Mouse (Mus musculus): ENCODE data around the gene Flrt2. TPM values are rescaled to one million over a fixed set of nuclear protein-coding genes. Genes with fewer than 3 reads are reported as not detected.

The Flrt2 gene
- polyA plus RNA-seq, 1 experiment from 2014 or later: 8.5 TPM

- Histone ChIP-seq H3K9ac (ENCODE audit: low read depth, low read length) (no peak overlapping the region), H3K27ac (ENCODE audit: low read length) (no peak overlapping the region), H3K9me3 (ENCODE audit: control insufficient read depth, low read length) (no peaks in the 10 kb centered on the region), H3K4me2 (ENCODE audit: low read depth, low read length) (no peak overlapping the region), H3K36me3 (ENCODE audit: control insufficient read depth, insufficient read depth, low read length) (no peaks in the 10 kb centered on the region), H3K27me3 (replicated peaks; ENCODE audit: control insufficient read depth, insufficient read depth, low read length) (no peaks in the 10 kb centered on the region), H3K4me3 (ENCODE audit: low read length) (no peak overlapping the region), H3K4me1 (ENCODE audit: control insufficient read depth, insufficient read depth, low read length) (no peaks in the 10 kb centered on the region)
- ATAC-seq: no peak
- 94% methylated on average over 2 of the region's 2 CpGs for WGBS
These were observed 56.7 kb downstream of the Flrt2 start for GRCm38 (mm10) chr12:95748760-95749159.

GRCm38 (mm10) chr12:95749248-95749647 is 57.2 kb downstream of the Flrt2 start:
- no peak overlapping the region for H3K4me2 ChIP-seq (ENCODE audit: low read depth, low read length)
- no peaks in the 10 kb centered on the region for H3K27me3 ChIP-seq (replicated peaks; ENCODE audit: control insufficient read depth, insufficient read depth, low read length)
- 88% methylated on average over 2 of the region's 2 CpGs for WGBS
- ATAC-seq: no peak
- no peaks in the 10 kb centered on the region for H3K36me3 ChIP-seq (ENCODE audit: control insufficient read depth, insufficient read depth, low read length)
- no peaks in the 10 kb centered on the region for H3K4me1 ChIP-seq (ENCODE audit: control insufficient read depth, insufficient read depth, low read length)
- no peak overlapping the region for H3K9ac ChIP-seq (ENCODE audit: low read depth, low read length)
- H3K9me3 ChIP-seq (ENCODE audit: control insufficient read depth, low read length): no peaks in the 10 kb centered on the region
- H3K4me3 ChIP-seq (ENCODE audit: low read length): no peak overlapping the region
- H3K27ac ChIP-seq (ENCODE audit: low read length): no peak overlapping the region

- H3K4me1 ChIP-seq (ENCODE audit: control insufficient read depth, insufficient read depth, low read length): no peaks in the 10 kb centered on the region
- no peak for ATAC-seq
- H3K4me3 ChIP-seq (ENCODE audit: low read length): no peak overlapping the region
- 71% methylated on average over 5 of the region's 5 CpGs for WGBS
- H3K9me3 ChIP-seq (ENCODE audit: control insufficient read depth, low read length): no peaks in the 10 kb centered on the region
- no peak overlapping the region for H3K27ac ChIP-seq (ENCODE audit: low read length)
- no peaks in the 10 kb centered on the region for H3K36me3 ChIP-seq (ENCODE audit: control insufficient read depth, insufficient read depth, low read length)
- no peak overlapping the region for H3K4me2 ChIP-seq (ENCODE audit: low read depth, low read length)
- no peaks in the 10 kb centered on the region for H3K27me3 ChIP-seq (replicated peaks; ENCODE audit: control insufficient read depth, insufficient read depth, low read length)
- H3K9ac ChIP-seq (ENCODE audit: low read depth, low read length): no peak overlapping the region
These were observed 67.3 kb downstream of the Flrt2 start for GRCm38 (mm10) chr12:95759212-95759746.

- ATAC-seq: no peak
- Histone ChIP-seq H3K27me3 (replicated peaks; ENCODE audit: control insufficient read depth, insufficient read depth, low read length) (no peaks in the 10 kb centered on the region), H3K4me3 (ENCODE audit: low read length) (no peak overlapping the region), H3K9ac (ENCODE audit: low read depth, low read length) (no peak overlapping the region), H3K4me2 (ENCODE audit: low read depth, low read length) (no peak overlapping the region), H3K4me1 (ENCODE audit: control insufficient read depth, insufficient read depth, low read length) (no peaks in the 10 kb centered on the region), H3K27ac (ENCODE audit: low read length) (no peak overlapping the region), H3K36me3 (ENCODE audit: control insufficient read depth, insufficient read depth, low read length) (no peaks in the 10 kb centered on the region), H3K9me3 (ENCODE audit: control insufficient read depth, low read length) (no peaks in the 10 kb centered on the region)
- 83% methylated on average over 4 of the region's 4 CpGs for WGBS
These were observed 73.2 kb downstream of the Flrt2 start for GRCm38 (mm10) chr12:95765255-95765654.

- Histone ChIP-seq H3K27ac (ENCODE audit: low read length) (no peak overlapping the region), H3K4me2 (ENCODE audit: low read depth, low read length) (no peak overlapping the region), H3K36me3 (ENCODE audit: control insufficient read depth, insufficient read depth, low read length) (no peaks in the 10 kb centered on the region), H3K4me1 (ENCODE audit: control insufficient read depth, insufficient read depth, low read length) (no peaks in the 10 kb centered on the region), H3K27me3 (replicated peaks; ENCODE audit: control insufficient read depth, insufficient read depth, low read length) (no peaks in the 10 kb centered on the region), H3K4me3 (ENCODE audit: low read length) (no peak overlapping the region), H3K9ac (ENCODE audit: low read depth, low read length) (no peak overlapping the region), H3K9me3 (ENCODE audit: control insufficient read depth, low read length) (no peaks in the 10 kb centered on the region)
- WGBS: 86% methylated on average over 2 of the region's 2 CpGs
- no peak for ATAC-seq
These were observed 77.0 kb downstream of the Flrt2 start for GRCm38 (mm10) chr12:95769041-95769440.

GRCm38 (mm10) chr12:95770251-95770650 is 78.2 kb downstream of the Flrt2 start:
- Histone ChIP-seq H3K27me3 (replicated peaks; ENCODE audit: control insufficient read depth, insufficient read depth, low read length) (no peaks in the 10 kb centered on the region), H3K4me2 (ENCODE audit: low read depth, low read length) (no peak overlapping the region), H3K9me3 (ENCODE audit: control insufficient read depth, low read length) (no peaks in the 10 kb centered on the region), H3K36me3 (ENCODE audit: control insufficient read depth, insufficient read depth, low read length) (no peaks in the 10 kb centered on the region), H3K9ac (ENCODE audit: low read depth, low read length) (no peak overlapping the region), H3K4me3 (ENCODE audit: low read length) (no peak overlapping the region), H3K27ac (ENCODE audit: low read length) (no peak overlapping the region), H3K4me1 (ENCODE audit: control insufficient read depth, insufficient read depth, low read length) (no peaks in the 10 kb centered on the region)
- WGBS: 72% methylated on average over 3 of the region's 3 CpGs
- ATAC-seq: no peak

- no peaks in the 10 kb centered on the region for H3K4me1 ChIP-seq (ENCODE audit: control insufficient read depth, insufficient read depth, low read length)
- H3K4me3 ChIP-seq (ENCODE audit: low read length): no peak overlapping the region
- no peaks in the 10 kb centered on the region for H3K36me3 ChIP-seq (ENCODE audit: control insufficient read depth, insufficient read depth, low read length)
- no peaks in the 10 kb centered on the region for H3K27me3 ChIP-seq (replicated peaks; ENCODE audit: control insufficient read depth, insufficient read depth, low read length)
- H3K4me2 ChIP-seq (ENCODE audit: low read depth, low read length): no peak overlapping the region
- no peaks in the 10 kb centered on the region for H3K9me3 ChIP-seq (ENCODE audit: control insufficient read depth, low read length)
- H3K27ac ChIP-seq (ENCODE audit: low read length): no peak overlapping the region
- no peak overlapping the region for H3K9ac ChIP-seq (ENCODE audit: low read depth, low read length)
- 52% methylated on average over 1 of the region's 1 CpGs for WGBS
- ATAC-seq: no peak
These were observed 98.1 kb downstream of the Flrt2 start for GRCm38 (mm10) chr12:95790146-95790545.

GRCm38 (mm10) chr12:95816660-95817059 is 124.6 kb downstream of the Flrt2 start:
- Histone ChIP-seq H3K9me3 (ENCODE audit: control insufficient read depth, low read length) (no peaks in the 10 kb centered on the region), H3K36me3 (ENCODE audit: control insufficient read depth, insufficient read depth, low read length) (no peaks in the 10 kb centered on the region), H3K4me3 (ENCODE audit: low read length) (no peak overlapping the region), H3K27ac (ENCODE audit: low read length) (no peak overlapping the region), H3K9ac (ENCODE audit: low read depth, low read length) (no peak overlapping the region), H3K4me1 (ENCODE audit: control insufficient read depth, insufficient read depth, low read length) (no peaks in the 10 kb centered on the region), H3K4me2 (ENCODE audit: low read depth, low read length) (no peak overlapping the region), H3K27me3 (replicated peaks; ENCODE audit: control insufficient read depth, insufficient read depth, low read length) (no peaks in the 10 kb centered on the region)
- no peak for ATAC-seq
